Mouse (Mus musculus): ENCODE measurements at regions not wholly inside any gene's neighbourhood (a gene's known extent, or its start where the extent isn't known, plus 50 kb on each side); places are given as distances from the start of the nearest gene placed in this dataset.

- Histone ChIP-seq H3K4me2 (ENCODE audit: low read depth, low read length) (no peak overlapping the region), H3K36me3 (ENCODE audit: insufficient read depth, low read length) (no peaks in the 10 kb centered on the region), H3K4me1 (ENCODE audit: insufficient read depth, low read length) (no peaks in the 10 kb centered on the region), H3K9ac (replicated peaks; ENCODE audit: low read length) (no peak overlapping the region), H3K27me3 (ENCODE audit: insufficient read depth, low read length) (no peaks in the 10 kb centered on the region), H3K9me3 (ENCODE audit: low read length) (no peaks in the 10 kb centered on the region), H3K4me3 (ENCODE audit: low read length) (no peak overlapping the region), H3K27ac (no peak overlapping the region)
- 43% methylated on average over 12 of the region's 12 CpGs for WGBS
- DNase-seq (ENCODE audit: low spot score): no peak
- no peak for ATAC-seq
- TF ChIP-seq CTCF (IDR thresholded peaks at IDR 0.05; ENCODE audit: low read depth): no peak
These were observed 55.8 kb upstream of the Daam1 start for GRCm38 (mm10) chr12:71775126-71775525.

- peak overlapping the region; percentile 48 for H3K4me2 ChIP-seq (ENCODE audit: low read depth, low read length)
- H3K4me1 ChIP-seq (ENCODE audit: insufficient read depth, low read length): no peaks in the 10 kb centered on the region
- no peak for TF ChIP-seq CTCF (IDR thresholded peaks at IDR 0.05; ENCODE audit: low read depth)
- no peaks in the 10 kb centered on the region for H3K27me3 ChIP-seq (ENCODE audit: insufficient read depth, low read length)
- H3K4me3 ChIP-seq (ENCODE audit: low read length): peak overlapping the region; percentile 7
- 13% methylated on average over 14 of the region's 14 CpGs for WGBS
- peak; percentile 75 for DNase-seq (ENCODE audit: low spot score)
- no peak overlapping the region for H3K27ac ChIP-seq
- ATAC-seq: peak; percentile 63
- no peaks in the 10 kb centered on the region for H3K36me3 ChIP-seq (ENCODE audit: insufficient read depth, low read length)
- H3K9me3 ChIP-seq (ENCODE audit: low read length): no peaks in the 10 kb centered on the region
- no peak overlapping the region for H3K9ac ChIP-seq (replicated peaks; ENCODE audit: low read length)
These were observed 52.7 kb upstream of the Daam1 start for GRCm38 (mm10) chr12:71778137-71778536.

GRCm38 (mm10) chr12:71778948-71779347, 51.9 kb upstream of the Daam1 start:
- H3K27me3 ChIP-seq (ENCODE audit: insufficient read depth, low read length): no peaks in the 10 kb centered on the region
- no peak overlapping the region for H3K27ac ChIP-seq
- H3K9ac ChIP-seq (replicated peaks; ENCODE audit: low read length): no peak overlapping the region
- 86% methylated on average over 3 of the region's 3 CpGs for WGBS
- H3K36me3 ChIP-seq (ENCODE audit: insufficient read depth, low read length): no peaks in the 10 kb centered on the region
- DNase-seq (ENCODE audit: low spot score): no peak
- no peak overlapping the region for H3K4me2 ChIP-seq (ENCODE audit: low read depth, low read length)
- no peaks in the 10 kb centered on the region for H3K4me1 ChIP-seq (ENCODE audit: insufficient read depth, low read length)
- no peaks in the 10 kb centered on the region for H3K9me3 ChIP-seq (ENCODE audit: low read length)
- no peak for ATAC-seq
- no peak for TF ChIP-seq CTCF (IDR thresholded peaks at IDR 0.05; ENCODE audit: low read depth)
- no peak overlapping the region for H3K4me3 ChIP-seq (ENCODE audit: low read length)

GRCm38 (mm10) chr12:71779418-71779817, 51.5 kb upstream of the Daam1 start:
- Histone ChIP-seq H3K9ac (replicated peaks; ENCODE audit: low read length) (no peak overlapping the region), H3K9me3 (ENCODE audit: low read length) (no peaks in the 10 kb centered on the region), H3K4me2 (ENCODE audit: low read depth, low read length) (no peak overlapping the region), H3K36me3 (ENCODE audit: insufficient read depth, low read length) (no peaks in the 10 kb centered on the region), H3K27ac (no peak overlapping the region), H3K4me1 (ENCODE audit: insufficient read depth, low read length) (no peaks in the 10 kb centered on the region), H3K27me3 (ENCODE audit: insufficient read depth, low read length) (no peaks in the 10 kb centered on the region), H3K4me3 (ENCODE audit: low read length) (no peak overlapping the region)
- 46% methylated on average over 6 of the region's 6 CpGs for WGBS
- no peak for ATAC-seq
- DNase-seq (ENCODE audit: low spot score): no peak
- TF ChIP-seq CTCF (IDR thresholded peaks at IDR 0.05; ENCODE audit: low read depth): no peak
